In the genomic region with DNA sequence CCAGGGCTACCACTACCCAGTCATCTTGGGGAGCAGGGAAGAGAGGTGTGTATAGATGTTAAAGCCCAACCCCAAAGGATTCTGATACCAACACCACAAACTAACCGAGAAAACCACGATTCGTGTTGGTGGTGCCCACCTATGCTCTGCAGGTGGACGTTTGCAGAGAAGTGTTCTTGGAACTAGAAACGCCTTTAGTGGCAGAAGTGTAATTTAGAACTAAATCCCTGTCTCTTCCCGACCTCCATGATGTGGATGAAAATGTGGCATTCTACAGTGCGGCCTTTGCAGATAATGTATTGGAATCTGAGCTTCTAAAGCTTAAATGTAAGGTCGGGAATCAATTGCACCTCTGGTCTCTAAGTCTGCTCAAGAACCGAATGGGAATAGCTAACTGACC, we compare ENCODE assay signal across 8 mouse cellular contexts. TPM values are rescaled to one million over a fixed set of nuclear protein-coding genes. Genes with fewer than 3 reads are reported as not detected.
A peak's percentile ranks its signal among the peaks of the same experiment; 100 is the strongest.
DNase-seq lines count a peak whose midpoint lies in the region; ATAC-seq and TF ChIP-seq lines count a peak whose summit lies in the region.

No protein-coding gene starts in this region.

- 33% methylated on average over 9 of the region's 9 CpGs for WGBS in heart, embryonic 15.5 days
- 13% methylated on average over 9 of the region's 9 CpGs for WGBS in forebrain, embryonic 13.5 days
- WGBS in liver, embryonic 15.5 days (ENCODE audit: insufficient replicate concordance): 31% methylated on average over 9 of the region's 9 CpGs

- peak overlapping the region; percentile 74; the same call in 1 of the 2 replicates for H3K27ac ChIP-seq in heart, embryonic 15.5 days
- H3K27ac ChIP-seq in forebrain, embryonic 13.5 days: no peak overlapping the region
- 0 out of 2 replicates have a peak overlapping the region, but pooled peaks have one; percentile 59 for H3K27ac ChIP-seq in liver, embryonic 15.5 days (replicated peaks)

- H3K27me3 ChIP-seq in heart, embryonic 15.5 days: no peaks in the 10 kb centered on the region
- H3K27me3 ChIP-seq in E14TG2a.4 (ENCODE audit: insufficient read depth, low read length): peaks cover 57% of the 10 kb centered on the region
- peaks cover 30% of the 10 kb centered on the region; the same call in 1 of the 2 replicates for H3K27me3 ChIP-seq in forebrain, embryonic 13.5 days
- H3K27me3 ChIP-seq in liver, embryonic 15.5 days: peaks cover 46% of the 10 kb centered on the region

- H3K9ac ChIP-seq in heart, embryonic 15.5 days: peak overlapping the region; percentile 81
- peak overlapping the region; percentile 79 for H3K9ac ChIP-seq in forebrain, embryonic 13.5 days
- H3K9ac ChIP-seq in liver, embryonic 15.5 days: peak overlapping the region; percentile 76

- ATAC-seq in heart, embryonic 15.5 days (replicated peaks; ENCODE audit: insufficient number of reproducible peaks, insufficient read depth, low FRiP score, low read depth): no peak
- no peak for ATAC-seq in forebrain, embryonic 13.5 days
- no peak for ATAC-seq in liver, embryonic 15.5 days (ENCODE audit: insufficient read depth)

- intact Hi-C loops in heart, postnatal 10 days (cut with DNase I): loop anchor here (1.0 to 5.0 kb wide), 2 partner anchors 54 to 153 kb away; no protein-coding TSS in a partner anchor

- TF ChIP-seq CTCF in E14TG2a.4 (conservative IDR thresholded peaks at IDR 0.05; ENCODE audit: low read length): no peak

- peak overlapping the region; percentile 88 for H3K4me3 ChIP-seq in heart, embryonic 15.5 days
- peak overlapping the region; percentile 84 for H3K4me3 ChIP-seq in E14TG2a.4 (replicated peaks; ENCODE audit: low read length)
- H3K4me3 ChIP-seq in forebrain, embryonic 13.5 days: peak overlapping the region; percentile 82
- H3K4me3 ChIP-seq in liver, embryonic 15.5 days (replicated peaks): peak overlapping the region; percentile 86

- DNase-seq in heart, postnatal 10 days: no peak
- DNase-seq in ovary, postnatal 36 days (ENCODE audit: low spot score): no peak
- DNase-seq in urinary bladder, adult 18-20 months (ENCODE audit: low spot score in 2 of 2): no peak
- DNase-seq in frontal cortex, postnatal 25 days (ENCODE audit: low spot score in 2 of 2): no peak

- peak overlapping the region; percentile 86 for H3K4me2 ChIP-seq in heart, embryonic 15.5 days
- H3K4me2 ChIP-seq in forebrain, embryonic 13.5 days: peak overlapping the region; percentile 93
- H3K4me2 ChIP-seq in liver, embryonic 15.5 days: peak overlapping the region; percentile 99

- no peaks in the 10 kb centered on the region for H3K36me3 ChIP-seq in heart, embryonic 15.5 days
- no peaks in the 10 kb centered on the region for H3K36me3 ChIP-seq in E14TG2a.4 (ENCODE audit: insufficient read depth, low read length)
- H3K36me3 ChIP-seq in forebrain, embryonic 13.5 days (ENCODE audit: poor library complexity, severe bottlenecking): no peaks in the 10 kb centered on the region
- H3K36me3 ChIP-seq in liver, embryonic 15.5 days (replicated peaks): no peaks in the 10 kb centered on the region

- H3K4me1 ChIP-seq in heart, embryonic 15.5 days (replicated peaks): peaks cover 12% of the 10 kb centered on the region
- H3K4me1 ChIP-seq in E14TG2a.4 (replicated peaks; ENCODE audit: low read depth, low read length): peaks cover 5% of the 10 kb centered on the region
- peaks cover 21% of the 10 kb centered on the region for H3K4me1 ChIP-seq in forebrain, embryonic 13.5 days
- H3K4me1 ChIP-seq in liver, embryonic 15.5 days (replicated peaks): peaks cover 24% of the 10 kb centered on the region

- H3K9me3 ChIP-seq in heart, embryonic 15.5 days (replicated peaks): no peaks in the 10 kb centered on the region
- H3K9me3 ChIP-seq in E14TG2a.4 (ENCODE audit: low read length): peaks cover 11% of the 10 kb centered on the region
- H3K9me3 ChIP-seq in forebrain, embryonic 13.5 days (replicated peaks): no peaks in the 10 kb centered on the region
- H3K9me3 ChIP-seq in liver, embryonic 15.5 days (replicated peaks): no peaks in the 10 kb centered on the region

RNA-seq across cellular contexts. Expression of gene Tdrd7, which starts 7.8 kb away (rescaled TPM):
- polyA plus RNA-seq in heart, embryonic 15.5 days (2015; fragmentation: Nextera tagmentation; extraction: Ambion mirVana): 17.0 and 17.2 TPM in 2 replicates
- 10 to 100 TPM; 16.9 to 18.5 TPM for total RNA-seq in heart, postnatal 10 days (2021)
- polyA plus RNA-seq in forebrain, embryonic 13.5 days (2015; fragmentation: Nextera tagmentation; extraction: Ambion mirVana): 9.7 and 13.7 TPM in 2 replicates
- 10.0 and 10.6 TPM in 2 replicates for polyA plus RNA-seq in liver, embryonic 15.5 days (2015; fragmentation: Nextera tagmentation; extraction: Ambion mirVana)
